Mouse (Mus musculus): Measurements from ENCODE around the gene Fam170b.

Gene Fam170b

DNA sequence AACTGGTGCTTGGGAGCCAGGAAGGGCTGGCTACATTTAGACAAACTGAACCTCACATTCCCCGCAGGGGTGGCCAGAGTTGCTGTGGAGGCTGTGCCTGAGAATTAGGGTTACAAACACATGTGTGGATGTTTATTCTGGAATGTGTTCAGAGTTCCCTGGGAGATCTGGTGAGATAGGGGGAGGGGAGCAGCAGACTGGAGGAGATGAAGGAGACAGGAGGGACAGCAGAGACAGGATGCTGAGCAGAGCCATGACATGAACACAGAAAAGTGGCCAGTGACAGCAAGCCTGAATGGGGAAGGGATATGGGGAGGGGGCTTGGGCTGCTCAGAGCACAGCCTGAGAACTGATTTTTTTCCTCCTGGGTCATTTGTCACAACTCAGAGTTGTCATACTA, 14.5 kb upstream of the Fam170b start:
- TF ChIP-seq GATA4 (IDR thresholded peaks at IDR 0.05; ENCODE audit: insufficient replicate concordance, low read length) = no peak

DNA sequence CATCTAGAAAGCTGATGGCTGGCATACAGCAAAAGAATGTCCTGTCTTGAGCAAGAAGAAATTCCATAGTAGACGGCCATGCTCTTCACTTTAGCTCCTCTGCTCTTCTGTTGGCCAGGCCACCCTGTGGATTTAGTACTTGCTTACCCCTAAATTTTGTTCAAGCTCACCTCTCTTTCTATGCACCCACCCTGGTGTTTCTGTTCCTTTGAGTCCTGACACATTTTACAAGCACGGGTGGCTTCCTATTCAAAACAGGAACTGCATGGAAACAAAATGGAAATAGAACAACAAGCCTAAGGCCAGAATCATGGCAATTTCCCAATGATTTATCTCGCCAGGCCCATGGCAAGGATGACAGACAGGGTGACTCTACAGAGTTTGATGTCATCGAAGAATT, 10.9 kb upstream of the Fam170b start:
- TF ChIP-seq GATA4 (IDR thresholded peaks at IDR 0.05; ENCODE audit: insufficient replicate concordance, low read length) = no peak

GRCm38 (mm10) chr14:32823861-32824260, 9.9 kb upstream of the Fam170b start:
- no peak for TF ChIP-seq GATA4 (IDR thresholded peaks at IDR 0.05; ENCODE audit: insufficient replicate concordance, low read length)

DNA sequence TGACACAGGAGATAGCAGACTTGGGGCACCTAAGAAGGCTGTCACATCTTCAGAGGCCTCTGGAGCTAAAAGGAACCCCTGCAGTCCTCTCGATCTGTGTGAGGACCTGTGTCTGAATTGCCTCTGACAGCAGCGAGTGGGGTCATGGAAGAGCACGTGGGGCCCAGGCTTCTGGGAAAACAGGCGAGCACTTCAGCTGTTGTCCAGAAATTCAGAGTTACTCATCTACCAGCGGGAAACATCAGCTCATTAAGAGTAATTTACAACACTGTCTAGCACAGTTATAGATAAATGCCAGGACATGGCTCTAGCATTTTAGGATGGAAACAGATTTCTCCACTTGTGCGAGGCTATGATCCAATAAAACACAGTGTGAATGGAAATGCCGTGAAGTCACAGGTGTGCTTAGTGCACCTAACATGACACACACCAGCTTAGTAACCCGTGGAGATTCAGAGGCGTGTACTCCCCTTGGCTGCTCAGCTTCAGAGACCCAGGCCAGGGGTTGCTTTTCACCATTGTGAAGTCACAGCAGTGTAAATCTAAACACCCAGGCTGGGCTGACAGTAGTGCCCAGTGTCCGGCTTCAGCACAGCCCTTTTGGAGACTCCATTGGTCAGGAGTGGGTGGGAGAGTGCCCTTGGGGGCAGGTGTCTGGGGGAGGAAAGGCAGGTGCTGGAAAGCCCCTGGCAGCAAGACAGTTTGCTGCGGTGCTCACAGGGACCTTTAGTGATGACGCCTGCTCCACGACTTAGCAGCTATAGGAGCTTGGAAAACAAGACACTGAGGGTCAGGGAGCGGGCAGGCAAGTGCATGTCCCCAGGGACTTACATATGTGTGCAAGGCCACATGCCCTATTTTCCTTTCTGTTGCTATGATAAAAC, 9.3 kb upstream of the Fam170b start:
- TF ChIP-seq GATA4 (IDR thresholded peaks at IDR 0.05; ENCODE audit: insufficient replicate concordance, low read length) = no peak

DNA sequence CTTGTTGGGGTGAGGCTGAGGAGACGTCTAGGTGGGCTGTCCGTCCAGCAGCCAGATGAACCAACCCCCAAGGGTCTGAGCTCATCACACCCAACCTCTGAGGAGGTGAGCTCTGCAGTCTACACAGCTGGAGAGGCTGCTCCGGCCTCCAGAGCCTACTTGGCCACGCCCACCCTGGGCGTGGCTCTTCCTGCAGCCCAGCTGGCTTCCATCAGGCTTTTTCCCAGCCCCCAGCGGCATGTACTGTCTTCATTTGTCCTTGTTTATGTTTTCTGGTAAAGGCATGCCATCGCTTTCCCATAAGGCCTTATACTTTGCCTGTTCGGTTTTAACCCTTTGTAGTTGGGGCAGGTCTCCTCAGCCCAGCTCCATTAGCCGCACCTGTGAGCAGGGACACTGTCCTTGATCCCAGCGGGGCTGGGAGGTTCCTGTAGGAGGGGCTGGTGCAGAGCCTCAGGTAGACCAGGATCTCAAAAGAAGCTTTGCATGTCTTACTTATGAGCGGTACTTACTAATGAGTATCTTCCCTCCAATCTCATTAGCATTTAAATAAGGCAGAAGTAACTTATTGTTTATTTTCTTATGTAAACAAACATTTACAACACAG, 8.2 kb upstream of the Fam170b start:
- no peak for TF ChIP-seq GATA4 (IDR thresholded peaks at IDR 0.05; ENCODE audit: insufficient replicate concordance, low read length)

GRCm38 (mm10) chr14:32827165-32827564, 6.6 kb upstream of the Fam170b start:
- no peak for TF ChIP-seq GATA4 (IDR thresholded peaks at IDR 0.05; ENCODE audit: insufficient replicate concordance, low read length)

GRCm38 (mm10) chr14:32827994-32828650, 5.6 kb upstream of the Fam170b start:
- TF ChIP-seq GATA4 (IDR thresholded peaks at IDR 0.05; ENCODE audit: insufficient replicate concordance, low read length) = no peak

DNA sequence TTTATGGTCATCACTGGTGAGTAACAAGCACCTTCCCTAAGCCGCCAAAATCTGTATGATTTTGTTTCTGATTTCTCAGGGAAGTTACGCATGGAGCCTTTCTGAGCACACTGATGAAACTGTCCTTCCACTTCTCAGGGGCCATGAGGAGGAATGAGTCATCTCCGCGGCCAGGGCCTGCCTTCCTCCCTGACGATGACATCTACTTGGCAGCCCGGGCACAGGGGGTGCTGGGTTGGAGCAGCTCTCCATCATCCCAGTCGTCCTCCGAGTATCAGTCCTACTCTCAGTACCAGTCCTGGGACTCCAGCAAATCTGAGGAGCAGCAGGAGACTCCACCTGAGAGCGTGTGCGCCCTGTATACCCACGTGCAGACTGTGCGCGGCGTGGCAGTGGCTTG, 1.4 kb downstream of the Fam170b start:
- no peak; the same call in 1 of the 2 replicates for TF ChIP-seq GATA4 (IDR thresholded peaks at IDR 0.05; ENCODE audit: insufficient replicate concordance, low read length)

- TF ChIP-seq GATA4 (IDR thresholded peaks at IDR 0.05; ENCODE audit: insufficient replicate concordance, low read length) = no peak
Measured at GRCm38 (mm10) chr14:32835596-32835995, 1.8 kb downstream of the Fam170b start.

DNA sequence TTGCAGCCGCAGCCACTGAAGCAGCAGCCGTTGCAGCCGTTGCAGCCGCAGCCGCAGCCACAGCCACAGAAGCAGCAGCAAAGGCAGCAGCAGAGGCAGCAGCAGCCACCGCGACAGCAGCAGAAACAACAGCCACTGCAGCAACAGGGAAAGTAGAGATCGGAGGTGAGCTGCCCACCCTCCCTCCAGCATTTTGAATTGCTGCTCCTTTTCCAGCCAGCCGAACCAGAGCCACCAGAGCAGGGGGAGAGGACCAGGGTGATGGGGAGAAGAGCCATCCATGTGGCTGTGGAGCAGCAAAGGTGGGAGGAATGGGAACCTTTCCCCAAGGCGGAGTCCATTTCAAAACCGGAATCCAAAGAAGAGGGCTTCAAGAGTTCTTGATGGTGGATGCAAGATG, 2.4 kb downstream of the Fam170b start:
- no peak for TF ChIP-seq GATA4 (IDR thresholded peaks at IDR 0.05; ENCODE audit: insufficient replicate concordance, low read length)

- no peak for TF ChIP-seq GATA4 (IDR thresholded peaks at IDR 0.05; ENCODE audit: insufficient replicate concordance, low read length)
Measured at GRCm38 (mm10) chr14:32842052-32842451, 8.3 kb downstream of the Fam170b start.

GRCm38 (mm10) chr14:32854059-32854458, 20.3 kb downstream of the Fam170b start:
- no peak for TF ChIP-seq GATA4 (IDR thresholded peaks at IDR 0.05; ENCODE audit: insufficient replicate concordance, low read length)

GRCm38 (mm10) chr14:32856246-32856645, 22.5 kb downstream of the Fam170b start:
- TF ChIP-seq GATA4 (IDR thresholded peaks at IDR 0.05; ENCODE audit: insufficient replicate concordance, low read length) = no peak

DNA sequence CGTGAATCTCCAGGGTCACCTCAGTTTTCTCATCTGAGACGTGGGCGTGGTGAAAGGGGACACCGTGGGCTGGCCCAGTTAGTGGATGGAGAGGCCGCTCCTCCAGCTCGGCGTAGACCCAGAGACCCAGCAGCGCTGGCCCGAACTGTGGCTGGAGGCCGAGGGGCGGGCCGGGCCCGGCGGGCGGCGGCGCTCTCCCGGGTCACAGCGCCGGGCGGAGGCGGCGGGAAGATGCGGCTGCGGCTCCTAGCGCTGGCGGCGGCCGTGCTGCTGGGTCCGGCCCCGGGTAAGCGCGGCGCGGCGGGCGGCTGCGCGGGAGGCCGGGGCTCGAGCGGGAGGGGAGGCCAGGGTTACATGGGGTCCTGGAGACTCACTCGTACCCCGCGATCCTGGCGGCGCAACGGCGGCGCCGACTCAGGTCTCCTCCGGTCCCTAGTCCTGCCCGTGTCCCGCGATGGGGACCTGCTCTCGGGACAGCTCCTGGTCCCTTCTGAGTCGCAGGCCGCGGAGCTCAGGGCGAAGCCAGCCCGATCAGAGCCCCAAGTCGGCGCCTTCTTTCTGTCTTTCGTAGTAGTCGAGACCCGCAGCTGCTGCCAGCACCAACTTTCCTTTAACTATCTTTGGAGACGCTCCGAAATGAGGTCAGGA, 23.0 kb downstream of the Fam170b start, which contains the start of gene Vstm4:
Gene Vstm4, plus strand, starts transcription at position 76 of the 648 bp plus-strand sequence.
- TF ChIP-seq GATA4 (IDR thresholded peaks at IDR 0.05; ENCODE audit: insufficient replicate concordance, low read length) = no peak

- TF ChIP-seq GATA4 (IDR thresholded peaks at IDR 0.05; ENCODE audit: insufficient replicate concordance, low read length) = no peak
Measured at GRCm38 (mm10) chr14:32858361-32858760, 24.6 kb downstream of the Fam170b start.

Data from liver, adult (tissue).